Mouse (Mus musculus) brain, embryonic 14.5 days (tissue): ENCODE measurements at regions not wholly inside any gene's neighbourhood (a gene's known extent, or its start where the extent isn't known, plus 50 kb on each side); places are given as distances from the start of the nearest gene placed in this dataset.

ENCODE experiments used
- CTCF ChIP-seq: fragments of 200-500 bp; IDR thresholded peaks from 2 replicates; pipeline ENCODE4 v1.5.1; 2012; ENCODE audit warnings: inconsistent platforms, mild to moderate bottlenecking, moderate library complexity, borderline replicate concordance; ENCODE audit not compliant: insufficient read depth, insufficient read length; ENCODE audit errors: extremely low read depth
- POLR2A ChIP-seq: fragments of 200-500 bp; IDR thresholded peaks from 2 replicates; pipeline ENCODE4 v1.6.1; 2012; ENCODE audit warnings: mild to moderate bottlenecking, inconsistent platforms, borderline replicate concordance; ENCODE audit not compliant: poor library complexity, insufficient read depth, insufficient read length, severe bottlenecking; ENCODE audit errors: extremely low read depth

- no peak for TF ChIP-seq POLR2A
- TF ChIP-seq CTCF: no peak
Observed at GRCm38 (mm10) chr17:79966981-79967380, 71.1 kb upstream of the Atl2 start.
